Mouse (Mus musculus): ENCODE measurements at regions not wholly inside any gene's neighbourhood (a gene's known extent, or its start where the extent isn't known, plus 50 kb on each side); places are given as distances from the start of the nearest gene placed in this dataset.

GRCm38 (mm10) chr2:159491090-159491489 lies 696.5 kb downstream of the Dhx35 start:
- in situ Hi-C loops (cut with MboI; ENCODE audit: low pct_ligation_motif_present, low pct_unique_long_range_greater_than_20kb, low sequenced_read_pairs), result no loop called here

GRCm38 (mm10) chr2:159498691-159499090 lies 704.1 kb downstream of the Dhx35 start:
- Histone ChIP-seq H3K4me3 (replicated peaks in 1 of 3; ENCODE audit: low read depth in 2 of 3, low read length in 2 of 3, poor library complexity in 1 of 3) (no peak overlapping the region), H3K27me3 (replicated peaks) (peaks cover 2% of the 10 kb centered on the region), H3K79me2 (replicated peaks; ENCODE audit: control insufficient read depth, extremely low read depth, insufficient read depth, poor library complexity, severe bottlenecking) (no peaks in the 10 kb centered on the region), H3K4me2 (ENCODE audit: insufficient read depth, low read depth, poor library complexity, severe bottlenecking) (no peak overlapping the region), H3K9ac (ENCODE audit: insufficient read depth, low read depth) (no peak overlapping the region), H3K27ac (ENCODE audit: insufficient read depth, low read depth) (no peak overlapping the region), H3K4me1 (ENCODE audit: control insufficient read depth in 1 of 2, insufficient read depth in 2 of 2) (no peaks in the 10 kb centered on the region), H3K36me3 (replicated peaks in 1 of 2; ENCODE audit: control insufficient read depth in 1 of 2, insufficient read depth in 1 of 2, low read length in 1 of 2) (no peaks in the 10 kb centered on the region), H3K9me3 (replicated peaks; ENCODE audit: low read length) (peaks cover 2% of the 10 kb centered on the region)
- in situ Hi-C loops (cut with MboI; ENCODE audit: low pct_ligation_motif_present, low pct_unique_long_range_greater_than_20kb, low sequenced_read_pairs), result no loop called here
- no peak for DNase-seq (ENCODE audit: extremely low read depth)
- dilution Hi-C loops (cut with MboI; ENCODE audit: extremely low pct_ligation_motif_present, extremely low pct_unique_long_range_greater_than_20kb, low sequenced_read_pairs), result no loop called here
- TF ChIP-seq NELFE (IDR thresholded peaks at IDR 0.05; ENCODE audit: low read depth, low read length), result no peak
- TF ChIP-seq RAD21 (IDR thresholded peaks at IDR 0.05; ENCODE audit: low read depth, low read length), result no peak
- no peak for TF ChIP-seq GABPA (IDR thresholded peaks at IDR 0.05; ENCODE audit: insufficient replicate concordance, low read depth, low read length)
- TF ChIP-seq PAX5 (IDR thresholded peaks at IDR 0.05; ENCODE audit: low read length), result no peak
- TF ChIP-seq POLR2AphosphoS2 (IDR thresholded peaks at IDR 0.05; ENCODE audit: low read depth, low read length), result no peak
- no peak for TF ChIP-seq MYC (IDR thresholded peaks at IDR 0.05; ENCODE audit: low read depth, low read length)
- no peak for TF ChIP-seq NRF1 (IDR thresholded peaks at IDR 0.05; ENCODE audit: low read depth, low read length)
- TF ChIP-seq ZMIZ1 (IDR thresholded peaks at IDR 0.05; ENCODE audit: low read depth, low read length), result no peak
- no peak for TF ChIP-seq SIN3A (IDR thresholded peaks at IDR 0.05; ENCODE audit: low read length)
- no peak for TF ChIP-seq CTCF (conservative IDR thresholded peaks at IDR 0.05 in 1 of 2, IDR thresholded peaks at IDR 0.05 in 1 of 2; ENCODE audit: low read depth in 2 of 2, low read length in 2 of 2)
- no peak for TF ChIP-seq ZKSCAN1 (IDR thresholded peaks at IDR 0.05; ENCODE audit: borderline replicate concordance, low read depth, low read length)
- TF ChIP-seq MAX (IDR thresholded peaks at IDR 0.05; ENCODE audit: low read length), result no peak
- TF ChIP-seq EP300 (IDR thresholded peaks at IDR 0.05; ENCODE audit: low read length), result no peak
- TF ChIP-seq HCFC1 (IDR thresholded peaks at IDR 0.05; ENCODE audit: low read depth, low read length), result no peak

More at GRCm38 (mm10) chr2:159491090-159491489, 696.5 kb downstream of the Dhx35 start:
- Histone ChIP-seq H3K4me1 (ENCODE audit: control insufficient read depth in 1 of 2, insufficient read depth in 2 of 2) (no peaks in the 10 kb centered on the region), H3K27ac (ENCODE audit: insufficient read depth, low read depth) (no peak overlapping the region), H3K79me2 (replicated peaks; ENCODE audit: control insufficient read depth, extremely low read depth, insufficient read depth, poor library complexity, severe bottlenecking) (no peaks in the 10 kb centered on the region), H3K4me3 (replicated peaks in 1 of 3; ENCODE audit: low read depth in 2 of 3, low read length in 2 of 3, poor library complexity in 1 of 3) (no peak overlapping the region), H3K27me3 (replicated peaks) (no peaks in the 10 kb centered on the region), H3K9me3 (replicated peaks; ENCODE audit: low read length) (no peaks in the 10 kb centered on the region), H3K9ac (ENCODE audit: insufficient read depth, low read depth) (no peak overlapping the region), H3K36me3 (replicated peaks in 1 of 2; ENCODE audit: control insufficient read depth in 1 of 2, insufficient read depth in 1 of 2, low read length in 1 of 2) (no peaks in the 10 kb centered on the region), H3K4me2 (ENCODE audit: insufficient read depth, low read depth, poor library complexity, severe bottlenecking) (no peak overlapping the region)
- no peak for TF ChIP-seq KAT2A (IDR thresholded peaks at IDR 0.05; ENCODE audit: insufficient replicate concordance, low read length)
- no peak for TF ChIP-seq MAZ (IDR thresholded peaks at IDR 0.05; ENCODE audit: low read depth, low read length)
- TF ChIP-seq MXI1 (IDR thresholded peaks at IDR 0.05; ENCODE audit: low read depth, low read length), result no peak
- dilution Hi-C loops (cut with MboI; ENCODE audit: extremely low pct_ligation_motif_present, extremely low pct_unique_long_range_greater_than_20kb, low sequenced_read_pairs), result no loop called here
- DNase-seq (ENCODE audit: extremely low read depth), result no peak
